Mouse (Mus musculus): ENCODE data around the gene Uri1. TPM values are rescaled to one million over a fixed set of nuclear protein-coding genes. Genes with fewer than 3 reads are reported as not detected.

Gene Uri1
- total RNA-seq (2018; cell fraction: chromatin; rRNA removed) = 10 to 100 TPM in 21 of 26 experiments, 1 to 10 TPM in 5; 3.4 to 59.3 (median 39.3) TPM
- total RNA-seq (2018; cell fraction: cytosol; rRNA removed) = 10 to 100 TPM; 12.7 to 23.2 (median 17.8) TPM
- 10 to 100 TPM in 20 of 26 experiments, 1 to 10 TPM in 6; 5.3 to 46.9 (median 24.0) TPM for total RNA-seq (2018; cell fraction: nucleus; rRNA removed)
- 12.3 to 23.6 TPM (median 20.9 TPM) in 3 replicates for polyA plus RNA-seq (2018)

DNA sequence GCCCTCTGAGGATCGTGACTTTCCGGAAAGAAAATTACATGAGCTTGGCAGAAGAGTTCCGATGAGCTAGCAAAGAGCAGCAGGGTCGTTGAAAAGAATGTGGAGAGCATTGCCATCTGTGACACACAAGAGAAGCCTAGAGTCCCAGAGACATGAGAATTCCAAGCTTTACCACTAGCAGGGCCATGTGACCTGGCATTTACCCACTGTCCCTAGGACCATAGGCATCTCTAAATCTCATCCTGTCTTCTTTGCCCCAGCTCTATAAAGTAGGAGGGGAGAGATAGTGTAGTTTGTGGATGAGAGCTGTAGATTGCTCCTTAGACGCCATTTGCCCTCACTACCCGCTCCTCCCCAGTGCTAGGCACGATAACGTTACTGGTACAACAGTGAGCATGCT, at the start of gene Uri1:
Uri1 (minus strand) TSS at position 101 of the 400 bp plus-strand sequence.
- 97% methylated on average over 8 of the region's 8 CpGs for WGBS (ENCODE audit: missing documents)

GRCm38 (mm10) chr7:38071065-38071464, 47.7 kb upstream of the Uri1 start:
- Histone ChIP-seq H3K36me3 (ENCODE audit: inconsistent target) (no peaks in the 10 kb centered on the region), H3K79me2 (ENCODE audit: inconsistent target) (no peaks in the 10 kb centered on the region), H3K27ac (no peak overlapping the region), H3K4me3 (ENCODE audit: inconsistent target) (no peak overlapping the region)
- WGBS (ENCODE audit: missing documents) = 35% methylated on average over 5 of the region's 5 CpGs

More for the DNA sequence above, at the start of gene Uri1:
- Histone ChIP-seq H3K79me2 (ENCODE audit: inconsistent target) (no peaks in the 10 kb centered on the region), H3K4me3 (ENCODE audit: inconsistent target) (no peak within 1 kb of the TSS), H3K27ac (no peak within 1 kb of the TSS), H3K36me3 (ENCODE audit: inconsistent target) (no peaks in the 10 kb centered on the region)

GRCm38 (mm10) chr7:38070663-38071062, 47.3 kb upstream of the Uri1 start:
- Histone ChIP-seq H3K79me2 (ENCODE audit: inconsistent target) (no peaks in the 10 kb centered on the region), H3K27ac (no peak overlapping the region), H3K36me3 (ENCODE audit: inconsistent target) (no peaks in the 10 kb centered on the region), H3K4me3 (ENCODE audit: inconsistent target) (no peak overlapping the region)
- WGBS (ENCODE audit: missing documents) = 37% methylated on average over 2 of the region's 2 CpGs

- WGBS (ENCODE audit: missing documents) = 27% methylated on average over 4 of the region's 4 CpGs
These were observed 41.1 kb upstream of the Uri1 start for GRCm38 (mm10) chr7:38064431-38064830.

DNA sequence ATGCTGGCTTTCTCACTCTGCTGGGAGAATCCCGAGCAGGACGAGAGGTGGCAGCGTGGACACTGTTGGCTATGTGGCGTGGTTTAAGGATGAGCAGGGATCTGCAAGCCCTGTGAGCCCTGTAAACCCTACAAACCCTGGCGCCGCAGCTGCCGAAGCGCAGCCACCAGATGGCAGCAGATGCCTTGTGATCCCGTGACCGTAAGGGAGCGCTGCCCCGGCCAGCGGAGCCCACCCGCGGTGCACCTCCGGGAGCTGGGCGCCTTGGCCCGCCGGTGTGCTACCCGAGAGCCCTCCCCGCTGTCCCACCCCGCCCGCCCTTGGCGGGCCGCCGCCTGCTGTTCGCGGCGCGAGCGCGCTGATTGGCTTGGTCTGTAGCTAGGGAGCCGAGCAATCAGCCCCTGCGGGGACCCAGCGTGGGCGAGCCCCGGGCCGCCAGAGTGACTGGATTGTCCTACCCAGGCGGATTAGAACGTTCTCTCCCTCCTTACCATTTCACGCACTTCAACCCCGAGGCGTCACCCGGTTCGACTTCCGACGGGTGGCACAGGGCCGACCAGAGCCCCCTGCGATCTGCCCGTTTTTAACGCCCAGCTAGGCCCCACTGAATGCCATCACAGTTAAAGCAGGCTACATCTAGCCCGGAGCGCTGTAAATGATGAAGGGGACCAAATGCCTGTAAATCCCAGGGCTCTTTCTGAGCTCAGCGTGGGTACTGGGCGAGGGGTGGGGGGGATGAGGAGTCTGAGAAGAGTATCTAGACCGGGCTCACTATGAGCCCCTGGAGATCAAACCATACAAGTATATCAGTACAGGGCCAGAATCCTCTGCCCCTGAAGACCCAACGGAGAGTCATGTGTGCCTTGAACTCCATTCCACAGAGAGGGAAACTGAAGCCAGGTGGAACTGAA, 38.0 kb upstream of the Uri1 start:
- 5% methylated on average over 57 of the region's 57 CpGs for WGBS (ENCODE audit: missing documents)
- H3K36me3 ChIP-seq (ENCODE audit: inconsistent target) = no peaks in the 10 kb centered on the region
- H3K4me3 ChIP-seq (ENCODE audit: inconsistent target) = no peak overlapping the region; the same call in 1 of the 2 replicates
- H3K27ac ChIP-seq = no peak overlapping the region
- no peaks in the 10 kb centered on the region for H3K79me2 ChIP-seq (ENCODE audit: inconsistent target)

More at GRCm38 (mm10) chr7:38064431-38064830, 41.1 kb upstream of the Uri1 start:
- Histone ChIP-seq H3K4me3 (ENCODE audit: inconsistent target) (no peak overlapping the region), H3K79me2 (ENCODE audit: inconsistent target) (no peaks in the 10 kb centered on the region), H3K36me3 (ENCODE audit: inconsistent target) (no peaks in the 10 kb centered on the region), H3K27ac (no peak overlapping the region)

- Histone ChIP-seq H3K27ac (no peak overlapping the region), H3K79me2 (ENCODE audit: inconsistent target) (no peaks in the 10 kb centered on the region), H3K4me3 (ENCODE audit: inconsistent target) (no peak overlapping the region), H3K36me3 (ENCODE audit: inconsistent target) (no peaks in the 10 kb centered on the region)
- 51% methylated on average over 7 of the region's 8 CpGs for WGBS (ENCODE audit: missing documents)
These were observed 36.4 kb upstream of the Uri1 start for GRCm38 (mm10) chr7:38059636-38060330.

DNA sequence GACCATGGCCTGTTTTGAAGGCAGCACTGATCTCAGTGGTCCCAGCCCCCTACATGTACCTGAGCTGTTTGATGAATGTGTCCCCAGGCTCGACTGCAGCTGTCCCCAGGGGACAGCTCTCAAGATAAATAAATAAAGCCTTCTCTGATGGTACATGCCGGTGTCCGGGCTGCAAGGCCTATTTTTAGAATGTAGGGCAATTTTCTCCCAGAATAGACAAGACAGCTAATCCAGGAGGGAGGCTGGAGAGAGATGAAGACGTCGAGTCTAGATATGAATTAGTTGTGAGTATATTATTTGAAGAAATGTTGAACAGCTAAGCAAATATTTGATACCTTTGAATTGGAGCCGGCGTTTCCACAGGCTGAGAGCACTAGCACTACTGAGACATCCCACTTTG, 35.7 kb upstream of the Uri1 start:
- Histone ChIP-seq H3K27ac (no peak overlapping the region), H3K79me2 (ENCODE audit: inconsistent target) (no peaks in the 10 kb centered on the region), H3K36me3 (ENCODE audit: inconsistent target) (no peaks in the 10 kb centered on the region), H3K4me3 (ENCODE audit: inconsistent target) (no peak overlapping the region)
- 83% methylated on average over 7 of the region's 7 CpGs for WGBS (ENCODE audit: missing documents)

- H3K36me3 ChIP-seq (ENCODE audit: inconsistent target) = no peaks in the 10 kb centered on the region
- no peak overlapping the region for H3K27ac ChIP-seq
- 96% methylated on average over 2 of the region's 2 CpGs for WGBS (ENCODE audit: missing documents)
- no peaks in the 10 kb centered on the region for H3K79me2 ChIP-seq (ENCODE audit: inconsistent target)
- no peak overlapping the region for H3K4me3 ChIP-seq (ENCODE audit: inconsistent target)
These were observed 32.6 kb upstream of the Uri1 start for GRCm38 (mm10) chr7:38055996-38056395.

DNA sequence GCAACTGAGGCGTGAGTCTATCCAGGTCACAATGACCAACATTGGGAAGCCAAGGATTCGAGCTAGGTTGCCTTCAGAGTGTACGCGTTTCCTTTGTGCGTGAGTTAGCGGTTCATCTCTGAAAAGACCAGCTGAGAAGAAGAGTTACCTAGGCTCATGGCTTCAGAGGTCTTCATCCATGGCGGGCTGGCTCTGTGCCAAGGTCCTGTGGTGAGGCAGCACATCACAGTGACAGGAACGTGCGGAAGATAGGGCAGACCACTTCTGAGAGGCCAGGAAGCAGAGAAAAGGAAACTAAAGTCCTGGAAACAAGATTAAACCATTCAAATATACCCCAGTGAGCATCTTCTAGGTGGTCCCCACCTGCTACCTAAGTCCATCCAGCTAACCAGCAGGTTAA, 30.9 kb upstream of the Uri1 start:
- no peaks in the 10 kb centered on the region for H3K79me2 ChIP-seq (ENCODE audit: inconsistent target)
- no peak overlapping the region for H3K4me3 ChIP-seq (ENCODE audit: inconsistent target)
- no peak overlapping the region for H3K27ac ChIP-seq
- no peaks in the 10 kb centered on the region for H3K36me3 ChIP-seq (ENCODE audit: inconsistent target)
- WGBS (ENCODE audit: missing documents) = 75% methylated on average over 9 of the region's 9 CpGs

GRCm38 (mm10) chr7:38047229-38047628, 23.9 kb upstream of the Uri1 start:
- no peak overlapping the region for H3K27ac ChIP-seq
- WGBS (ENCODE audit: missing documents) = 74% methylated on average over 5 of the region's 5 CpGs
- H3K79me2 ChIP-seq (ENCODE audit: inconsistent target) = no peaks in the 10 kb centered on the region
- no peak overlapping the region for H3K4me3 ChIP-seq (ENCODE audit: inconsistent target)
- H3K36me3 ChIP-seq (ENCODE audit: inconsistent target) = no peaks in the 10 kb centered on the region

- Histone ChIP-seq H3K36me3 (ENCODE audit: inconsistent target) (no peaks in the 10 kb centered on the region), H3K79me2 (ENCODE audit: inconsistent target) (no peaks in the 10 kb centered on the region), H3K4me3 (ENCODE audit: inconsistent target) (no peak overlapping the region), H3K27ac (no peak overlapping the region)
- WGBS (ENCODE audit: missing documents) = 89% methylated on average over 3 of the region's 3 CpGs
These were observed 17.9 kb upstream of the Uri1 start for GRCm38 (mm10) chr7:38041244-38041643.

DNA sequence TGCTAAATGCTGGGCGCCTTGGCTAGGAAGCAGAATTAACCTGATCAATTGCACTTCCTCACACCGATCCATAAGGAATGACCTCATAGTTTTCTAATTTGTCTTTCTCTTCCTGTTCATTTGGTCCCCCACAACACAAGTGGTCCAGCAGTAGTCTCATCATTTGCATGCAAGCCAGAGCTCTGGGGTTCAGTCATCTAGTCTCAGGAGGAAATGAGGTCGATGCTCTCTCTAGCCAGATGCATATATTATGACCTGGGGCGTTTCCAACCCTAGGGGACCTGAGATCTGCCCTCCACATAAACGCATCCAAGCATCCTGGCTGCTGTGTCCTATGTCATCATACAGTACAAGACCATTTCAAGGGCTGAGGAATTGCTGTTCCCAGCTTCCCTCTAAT, 14.2 kb upstream of the Uri1 start:
- H3K4me3 ChIP-seq (ENCODE audit: inconsistent target) = no peak overlapping the region
- no peak overlapping the region for H3K27ac ChIP-seq
- no peaks in the 10 kb centered on the region for H3K79me2 ChIP-seq (ENCODE audit: inconsistent target)
- 78% methylated on average over 5 of the region's 5 CpGs for WGBS (ENCODE audit: missing documents)
- no peaks in the 10 kb centered on the region for H3K36me3 ChIP-seq (ENCODE audit: inconsistent target)

DNA sequence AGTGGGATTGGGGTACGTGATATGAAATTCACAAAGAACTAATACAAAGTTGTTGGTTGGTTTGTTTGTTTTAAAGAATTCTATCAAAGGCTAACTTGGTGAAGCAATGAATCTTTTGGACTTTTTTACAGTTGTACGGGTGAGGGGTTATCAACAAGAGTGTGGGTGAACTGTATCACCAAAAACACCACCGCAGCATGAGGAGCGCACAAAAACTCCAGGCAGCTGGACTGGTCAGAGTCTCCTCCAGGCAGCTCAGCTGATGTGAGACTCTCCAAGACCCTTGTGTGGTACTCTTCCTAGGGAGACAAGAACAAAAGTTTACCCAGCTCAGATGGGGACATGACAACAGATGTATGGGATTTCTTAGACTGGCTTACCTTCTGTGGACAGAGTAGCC, 7.8 kb upstream of the Uri1 start:
- no peak overlapping the region for H3K4me3 ChIP-seq (ENCODE audit: inconsistent target)
- no peak overlapping the region for H3K27ac ChIP-seq
- 97% methylated on average over 3 of the region's 4 CpGs for WGBS (ENCODE audit: missing documents)
- no peaks in the 10 kb centered on the region for H3K36me3 ChIP-seq (ENCODE audit: inconsistent target)
- H3K79me2 ChIP-seq (ENCODE audit: inconsistent target) = no peaks in the 10 kb centered on the region

DNA sequence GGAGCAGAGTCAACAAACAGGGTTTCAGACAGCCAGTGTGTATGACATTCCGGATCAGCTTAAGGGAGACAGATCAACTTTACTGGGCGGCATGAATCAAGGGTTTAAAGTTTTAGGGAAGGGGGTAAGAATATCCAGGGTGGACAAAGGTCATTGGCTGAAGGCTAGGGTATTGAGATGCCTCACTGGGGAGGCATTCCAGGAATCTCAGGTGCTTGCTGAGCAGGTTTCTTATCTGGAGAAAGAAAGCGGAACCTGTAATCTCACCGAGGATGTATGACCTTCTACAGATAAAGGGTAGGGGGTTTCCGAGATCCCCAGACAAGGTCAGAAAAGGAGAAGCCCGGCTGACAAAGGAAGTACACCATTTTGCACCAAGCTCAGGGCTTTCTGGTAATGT, 7.3 kb upstream of the Uri1 start:
- Histone ChIP-seq H3K36me3 (ENCODE audit: inconsistent target) (no peaks in the 10 kb centered on the region), H3K79me2 (ENCODE audit: inconsistent target) (no peaks in the 10 kb centered on the region), H3K27ac (no peak overlapping the region), H3K4me3 (ENCODE audit: inconsistent target) (no peak overlapping the region)
- 41% methylated on average over 6 of the region's 6 CpGs for WGBS (ENCODE audit: missing documents)

GRCm38 (mm10) chr7:38029986-38030385, 6.6 kb upstream of the Uri1 start:
- Histone ChIP-seq H3K4me3 (ENCODE audit: inconsistent target) (no peak overlapping the region), H3K79me2 (ENCODE audit: inconsistent target) (no peaks in the 10 kb centered on the region), H3K36me3 (ENCODE audit: inconsistent target) (no peaks in the 10 kb centered on the region), H3K27ac (no peak overlapping the region)
- WGBS (ENCODE audit: missing documents) = 60% methylated on average over 2 of the region's 2 CpGs
